Mouse (Mus musculus) B cell, adult (primary cell): Measurements from ENCODE around the gene Foxj3. TPM values are rescaled to one million over a fixed set of nuclear protein-coding genes. Genes with fewer than 3 reads are reported as not detected.

Experiments
- total RNA-seq: library from RNA; stranded (reverse); gene quantifications from 4 replicates; pipeline ENCODE4 v1.2.4, GENCODE M21; 2023; ENCODE audit not compliant: inconsistent age

Gene Foxj3
- total RNA-seq = 65.1 to 78.9 TPM (median 74.8 TPM) in 4 replicates

DNA sequence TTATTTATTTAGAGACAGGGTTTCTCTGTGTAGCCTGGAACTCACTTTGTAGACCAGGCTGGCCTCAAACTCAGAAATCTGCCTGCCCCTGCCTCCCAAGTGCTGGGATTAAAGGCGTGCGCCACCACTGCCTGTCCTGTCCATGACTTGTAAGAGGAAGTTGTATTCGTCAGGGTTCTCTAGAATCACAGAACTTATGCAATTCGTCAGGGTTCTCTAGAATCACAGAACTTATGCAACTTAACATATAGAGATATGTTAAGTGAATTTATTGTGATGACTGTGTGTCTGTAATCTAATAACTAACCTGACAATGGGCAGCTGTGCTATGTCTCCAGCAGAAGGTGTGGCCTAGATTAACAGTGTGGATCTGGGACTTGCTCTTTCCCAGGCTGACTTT, at the start of gene Foxj3:
Gene Foxj3 (plus strand): TSS at position 390 of the 400 bp plus-strand sequence.

DNA sequence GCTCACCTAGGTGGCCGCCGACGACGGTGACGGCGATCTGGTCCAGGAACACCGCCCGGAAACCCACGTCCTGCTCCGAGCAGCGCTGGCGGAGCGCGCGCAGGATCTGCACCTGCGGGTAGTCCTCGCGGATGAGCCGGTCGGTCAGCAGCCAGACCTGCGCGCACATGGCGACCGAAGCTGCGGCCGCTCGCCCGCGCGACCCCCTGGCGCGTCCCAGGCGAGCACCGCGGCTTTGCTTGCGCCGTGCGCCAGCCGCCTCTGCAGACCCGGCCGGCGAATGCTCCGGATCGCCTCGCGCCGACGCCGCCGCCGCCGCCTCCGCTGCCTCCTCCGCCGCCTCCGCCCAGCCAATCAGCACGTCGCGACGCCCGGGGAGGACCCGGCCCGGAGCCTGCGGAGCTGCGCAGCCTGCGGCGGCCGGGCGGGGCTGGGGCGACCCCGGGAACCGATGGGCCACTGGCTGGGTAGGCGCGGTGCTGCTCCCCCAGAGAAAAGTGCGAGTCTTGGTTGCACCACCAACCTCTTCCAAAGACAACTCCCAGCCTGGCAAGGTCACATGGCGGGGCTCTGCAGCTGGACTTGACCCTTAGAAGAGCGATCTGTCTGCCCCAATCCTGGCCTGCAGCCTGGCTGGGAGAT, 44.4 kb upstream of the Foxj3 start, which contains the start of gene Rimkla:
Gene Rimkla (minus strand): TSS at position 338 of the 642 bp plus-strand sequence.

DNA sequence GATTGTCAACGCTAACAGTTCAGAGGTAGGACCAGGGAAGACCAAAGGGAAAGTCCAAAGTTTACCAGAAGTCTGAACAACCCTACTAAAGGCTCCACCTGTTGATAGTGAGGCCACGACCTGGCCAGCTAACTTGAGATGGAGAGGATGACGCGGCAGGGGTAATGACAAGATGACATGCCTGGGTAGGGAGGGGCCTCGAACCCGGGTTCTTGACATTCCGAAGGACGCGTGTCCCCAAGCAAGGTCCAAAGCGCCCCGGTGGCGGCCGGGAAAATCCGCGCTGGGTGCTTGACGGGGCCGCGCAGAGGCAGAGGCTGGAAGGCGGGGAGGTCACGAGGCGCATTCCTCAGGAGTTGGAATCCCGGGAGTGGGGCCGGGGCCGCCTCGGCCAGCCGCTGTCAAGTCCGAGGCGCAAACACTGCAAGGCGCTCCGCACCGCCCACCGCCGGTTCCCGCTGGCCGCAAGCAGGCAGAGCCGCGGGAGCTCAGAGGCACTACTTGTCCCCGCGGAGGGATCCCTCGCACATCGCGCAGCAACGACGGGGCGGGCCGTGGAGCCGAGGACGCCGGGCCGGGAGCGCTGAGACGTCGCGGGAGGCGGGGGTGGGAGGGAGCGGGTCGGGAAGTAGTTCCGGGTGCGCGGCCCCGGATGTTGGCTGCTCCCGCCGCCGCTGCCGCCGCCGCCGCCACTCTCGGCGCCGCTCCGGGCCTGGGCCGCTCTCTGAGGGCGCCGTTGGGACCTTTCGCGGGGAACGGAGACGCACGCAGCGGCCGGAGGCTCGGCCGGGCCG, 2.4 kb downstream of the Foxj3 start, which contains the start of gene Frg2f1:
Gene Frg2f1 (minus strand): TSS at position 499 of the 794 bp plus-strand sequence.

DNA sequence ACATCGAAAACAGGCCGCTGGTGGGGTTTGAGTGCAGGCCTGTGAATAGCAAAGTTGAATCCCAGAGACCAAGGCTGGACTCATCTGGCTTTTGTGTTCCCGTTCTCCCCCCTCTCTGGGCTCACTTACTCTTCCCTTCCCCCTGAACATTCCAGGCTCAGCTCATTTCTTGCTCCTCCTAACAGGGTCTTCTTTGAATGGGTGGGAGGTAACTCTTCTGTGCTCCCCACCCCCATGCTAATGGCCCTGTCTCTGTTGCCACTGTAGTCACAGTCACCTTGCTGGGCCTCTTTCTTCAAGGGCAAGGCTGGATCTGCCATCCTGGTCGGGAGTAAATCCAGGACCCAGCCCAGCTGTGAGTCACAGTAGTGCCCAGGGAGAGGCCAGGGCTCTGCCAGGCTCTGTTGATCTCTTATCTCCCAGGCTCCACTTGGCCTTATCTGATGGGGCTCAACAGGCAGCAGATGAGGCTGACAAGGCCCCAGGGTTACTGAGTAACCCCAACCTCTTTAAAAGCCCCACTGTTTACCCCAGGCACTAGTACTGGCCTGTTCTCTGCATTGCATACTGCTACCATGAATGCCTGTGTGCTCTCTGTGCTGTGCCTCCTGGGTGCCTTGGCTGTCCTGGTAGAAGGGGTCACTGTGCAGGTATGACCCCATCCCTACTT, 100.5 kb downstream of the Foxj3 start, which contains the start of gene Guca2a:
Gene Guca2a (plus strand): TSS at position 529 of the 670 bp plus-strand sequence.

DNA sequence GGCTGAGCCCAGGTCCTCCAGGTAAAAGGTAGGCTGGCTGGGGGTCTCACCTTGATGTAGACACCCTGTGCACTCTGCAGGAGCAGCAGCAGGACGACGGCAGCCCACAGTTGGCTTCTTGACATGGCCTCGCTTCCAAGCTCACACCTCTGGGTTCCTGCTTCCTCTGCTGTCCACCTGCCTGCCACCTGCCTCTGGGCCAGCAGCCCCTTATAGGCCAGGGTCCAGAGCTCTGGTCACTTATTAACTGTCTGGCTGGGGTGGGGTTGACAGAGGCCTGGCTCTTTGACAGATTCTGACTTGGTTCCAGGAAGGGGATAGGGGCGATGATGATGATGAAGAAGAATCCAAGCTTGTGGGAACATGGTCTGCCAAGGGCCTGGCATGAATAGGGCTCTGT, 121.9 kb downstream of the Foxj3 start, which contains the start of gene Guca2b:
Gene Guca2b (minus strand): TSS at position 224 of the 400 bp plus-strand sequence.

Other genes with a start within 250 kb of the Foxj3 start
- 409 to 442 TPM (median 426 TPM) in 4 replicates for gene Ybx1, start 242.4 kb upstream of the Foxj3 start, total RNA-seq
- gene Ppih, start 216.5 kb upstream of the Foxj3 start, total RNA-seq = 25.2 to 29.8 TPM (median 27.0 TPM) in 4 replicates
- 0.63 to 1.2 TPM (median 0.74 TPM) in 3 of 4 replicates, not detected in the other for gene Ccdc30, start 121.5 kb upstream of the Foxj3 start, total RNA-seq
- 8.9 to 12.1 TPM (median 10.3 TPM) in 4 replicates for gene Ppcs, start 114.6 kb upstream of the Foxj3 start, total RNA-seq
- not detected in 4 replicates for gene Zmynd12, start 114.2 kb upstream of the Foxj3 start, total RNA-seq
- not detected in 4 replicates for gene Rimkla, start 44.4 kb upstream of the Foxj3 start, total RNA-seq
- 5.2 to 10.6 TPM (median 8.7 TPM) in 4 replicates for gene Frg2f1, start 2.5 kb downstream of the Foxj3 start, total RNA-seq
- gene Guca2a, start 100.7 kb downstream of the Foxj3 start, total RNA-seq = not detected in 4 replicates
- gene Guca2b, start 122.0 kb downstream of the Foxj3 start, total RNA-seq = 1.3 to 2.9 TPM (median 2.3 TPM) in 4 replicates
- 7.9 to 13.9 TPM (median 11.4 TPM) in 4 replicates for gene Hivep3, start 196.8 kb downstream of the Foxj3 start, total RNA-seq